Mouse (Mus musculus): ENCODE data around the gene Tsfm. TPM values are rescaled to one million over a fixed set of nuclear protein-coding genes. Genes with fewer than 3 reads are reported as not detected.

Tsfm gene
- polyA plus RNA-seq, 1 experiment from 2014 or later, result 79.9 TPM

DNA sequence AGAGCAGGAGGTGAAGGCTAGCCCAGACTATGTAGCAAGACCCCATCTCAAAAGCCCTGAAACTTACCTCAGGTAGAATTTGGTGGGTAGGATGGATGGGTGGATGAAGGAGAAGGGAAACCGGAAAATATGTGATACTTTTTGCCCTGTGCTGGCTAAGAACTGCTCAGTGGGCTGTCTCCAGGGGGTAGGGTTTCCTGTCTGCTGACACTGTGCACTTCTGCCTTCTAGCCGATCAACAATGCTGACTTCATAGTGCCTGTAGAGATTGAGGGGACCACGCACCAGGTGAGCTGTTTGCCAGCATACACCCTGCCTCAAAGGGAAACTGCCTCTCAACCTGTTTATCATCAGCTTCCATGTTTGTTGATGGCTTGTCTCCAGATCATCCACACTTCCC, 37.0 kb downstream of the Tsfm start:
- Histone ChIP-seq H3K9me3 (no peaks in the 10 kb centered on the region), H3K4me1 (peaks cover 25% of the 10 kb centered on the region), H3K27ac (no peak overlapping the region), H3K4me3 (replicated peaks) (no peak overlapping the region), H3K27me3 (replicated peaks) (no peaks in the 10 kb centered on the region), H3K4me2 (no peak overlapping the region), H3K9ac (no peak overlapping the region), H3K36me3 (peaks cover 65% of the 10 kb centered on the region)
- ATAC-seq (ENCODE audit: insufficient read depth, low FRiP score, low read depth), result no peak
- WGBS, result 86% methylated on average over 3 of the region's 3 CpGs

DNA sequence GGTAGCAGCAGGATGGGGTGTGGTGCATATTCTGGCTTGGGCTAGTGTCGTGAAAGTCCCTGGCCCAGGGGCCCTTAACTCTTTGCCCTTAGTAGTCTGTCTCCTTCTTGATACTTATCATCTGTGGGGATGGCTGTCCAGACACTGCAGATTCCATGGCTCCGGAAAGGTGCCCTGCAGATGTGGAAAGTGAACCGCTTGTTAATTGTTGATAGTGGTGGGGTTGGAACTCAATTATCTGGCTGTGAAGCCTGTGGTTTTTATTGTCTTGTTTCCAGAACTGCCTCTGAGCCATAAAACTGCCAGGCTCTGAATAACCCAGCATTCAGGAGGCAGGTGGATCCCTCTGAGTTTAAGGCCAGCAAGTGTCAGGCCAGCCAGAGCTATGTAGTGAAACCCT, 39.0 kb downstream of the Tsfm start:
- no peaks in the 10 kb centered on the region for H3K27me3 ChIP-seq (replicated peaks)
- H3K4me1 ChIP-seq, result peaks cover 43% of the 10 kb centered on the region
- H3K9ac ChIP-seq, result no peak overlapping the region
- no peak overlapping the region for H3K4me2 ChIP-seq
- H3K36me3 ChIP-seq, result peaks cover 49% of the 10 kb centered on the region
- 62% methylated on average over 3 of the region's 3 CpGs for WGBS
- ATAC-seq (ENCODE audit: insufficient read depth, low FRiP score, low read depth), result no peak
- H3K9me3 ChIP-seq, result no peaks in the 10 kb centered on the region
- no peak overlapping the region for H3K4me3 ChIP-seq (replicated peaks)
- H3K27ac ChIP-seq, result no peak overlapping the region

DNA sequence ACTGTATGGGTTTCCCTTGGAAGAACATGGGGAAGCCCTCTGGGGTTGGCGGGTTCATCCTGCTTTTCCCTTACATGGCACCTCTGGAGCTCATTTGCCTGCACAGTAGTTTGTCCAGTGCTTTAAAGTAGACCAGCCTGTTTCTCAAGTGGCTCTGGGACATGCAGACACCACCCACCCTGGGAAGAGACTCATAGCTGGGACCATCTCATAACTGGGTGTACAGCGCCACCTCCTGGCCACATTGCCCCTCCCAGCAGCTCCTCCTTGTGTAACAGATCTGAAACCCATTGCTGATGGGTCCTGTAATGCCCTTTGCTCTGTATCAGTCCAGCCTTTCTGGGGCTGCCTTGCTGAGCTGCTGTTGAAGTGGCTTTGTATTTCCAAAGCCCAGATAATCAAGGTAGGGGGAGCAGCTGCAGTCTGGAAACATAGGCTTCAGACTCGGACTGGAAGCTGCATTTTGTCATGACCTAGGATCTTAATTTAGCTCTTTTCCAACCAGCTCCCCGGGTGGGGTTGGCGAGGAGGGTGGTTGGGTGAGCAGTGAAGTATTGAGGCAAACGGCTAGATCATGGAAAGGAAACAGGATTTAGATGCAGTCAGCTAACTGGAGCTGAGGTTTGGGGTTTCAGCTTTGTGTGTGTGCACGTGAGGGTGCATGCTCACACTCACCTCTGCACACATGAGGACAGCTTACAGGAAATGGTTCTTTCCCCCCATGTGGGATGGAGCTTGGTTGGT, 40.2 kb downstream of the Tsfm start:
- WGBS, result 52% methylated on average over 7 of the region's 7 CpGs
- Histone ChIP-seq H3K27me3 (replicated peaks) (no peaks in the 10 kb centered on the region), H3K4me2 (no peak overlapping the region), H3K4me3 (replicated peaks) (no peak overlapping the region), H3K36me3 (peaks cover 45% of the 10 kb centered on the region), H3K9ac (no peak overlapping the region), H3K9me3 (no peaks in the 10 kb centered on the region), H3K27ac (peak overlapping the region; percentile 33; the same call in 1 of the 2 replicates), H3K4me1 (peaks cover 55% of the 10 kb centered on the region)
- ATAC-seq (ENCODE audit: insufficient read depth, low FRiP score, low read depth), result peak; percentile 64

DNA sequence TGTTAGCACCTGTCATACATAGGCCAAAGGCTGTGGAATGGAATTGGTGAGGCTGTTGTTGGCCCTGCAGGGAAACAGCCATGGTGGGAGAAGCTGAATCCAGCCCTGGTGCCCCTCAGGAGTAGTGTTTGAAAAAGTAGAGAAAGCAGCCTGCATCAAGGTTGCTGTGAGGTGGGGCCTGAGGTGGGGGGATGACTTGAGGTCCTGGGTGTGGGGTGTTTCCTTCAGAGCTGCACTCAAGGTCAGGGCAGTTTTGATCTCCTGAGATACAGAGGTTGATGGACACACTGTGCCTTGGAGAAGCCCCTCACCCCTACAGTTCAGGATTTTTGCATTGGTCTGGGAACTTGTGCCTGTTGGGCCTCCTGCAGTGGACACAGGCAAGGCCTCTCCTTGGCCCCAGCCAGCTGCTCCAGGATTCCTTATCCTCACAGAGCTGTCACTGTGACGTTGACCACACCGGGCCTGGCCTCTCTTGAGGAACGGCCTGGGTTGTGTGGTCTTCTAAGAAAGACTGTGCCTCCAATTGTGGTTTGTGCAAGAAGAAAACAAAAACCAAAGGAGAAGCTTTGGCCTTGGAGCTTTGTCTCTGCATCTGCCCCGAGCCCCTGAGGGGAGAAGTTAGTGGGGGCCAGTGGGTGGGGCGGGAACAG, 42.0 kb downstream of the Tsfm start:
- 38% methylated on average over 5 of the region's 5 CpGs for WGBS
- Histone ChIP-seq H3K9ac (no peak overlapping the region), H3K9me3 (no peaks in the 10 kb centered on the region), H3K4me2 (peak overlapping the region; percentile 4), H3K27ac (peak overlapping the region; percentile 8; the same call in 1 of the 2 replicates), H3K4me1 (peaks cover 72% of the 10 kb centered on the region), H3K36me3 (peaks cover 28% of the 10 kb centered on the region), H3K27me3 (replicated peaks) (no peaks in the 10 kb centered on the region), H3K4me3 (replicated peaks) (no peak overlapping the region)
- ATAC-seq (ENCODE audit: insufficient read depth, low FRiP score, low read depth), result no peak

DNA sequence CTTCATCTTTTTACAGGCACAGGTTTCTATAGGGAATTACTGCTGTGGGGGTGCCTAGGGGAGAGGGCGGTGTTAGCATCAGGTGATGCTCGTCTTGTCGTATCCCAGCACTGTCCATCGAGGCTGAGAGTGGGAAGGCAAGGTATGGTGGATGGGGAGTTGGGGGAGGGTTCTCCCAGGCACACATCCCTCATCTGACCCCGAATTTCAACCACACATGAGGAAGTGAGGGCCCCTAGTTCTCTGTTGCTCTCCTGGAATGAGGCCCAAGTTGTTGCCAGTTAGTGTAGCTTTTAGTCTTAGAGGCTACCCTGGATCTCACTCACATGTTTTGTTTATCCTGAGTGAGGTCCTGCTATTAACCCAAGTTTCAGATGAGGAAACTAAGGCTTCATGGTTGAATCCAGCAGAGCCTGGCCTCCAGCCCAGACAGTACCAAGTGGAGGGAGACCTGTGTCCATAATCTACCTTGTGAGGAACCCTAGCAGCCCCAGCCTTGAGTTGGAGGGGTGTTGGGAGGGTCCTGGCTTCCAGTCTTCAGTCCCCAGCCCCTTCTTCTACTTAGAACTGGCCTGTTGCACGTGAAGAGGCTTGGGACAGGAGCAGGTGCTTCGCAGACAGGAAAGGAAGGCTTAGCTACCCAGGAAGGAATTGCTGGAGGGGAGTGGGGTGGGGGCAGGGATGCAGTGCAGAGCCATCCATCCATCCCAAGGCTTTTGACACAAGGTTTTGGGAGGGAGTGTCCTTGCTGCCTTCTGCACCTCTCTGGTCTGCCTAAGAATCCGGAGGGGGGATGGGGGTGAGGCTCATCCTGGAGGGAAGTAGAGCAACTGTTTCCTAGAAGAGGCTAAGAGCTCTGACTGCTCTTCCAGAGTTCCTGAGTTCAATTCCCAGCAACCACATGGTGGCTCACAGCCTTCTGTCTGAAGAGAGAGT, 43.2 kb downstream of the Tsfm start:
- Histone ChIP-seq H3K27ac (peak overlapping the region; percentile 85), H3K9ac (no peak overlapping the region), H3K4me2 (peak overlapping the region; percentile 31), H3K4me3 (replicated peaks) (no peak overlapping the region), H3K9me3 (no peaks in the 10 kb centered on the region), H3K36me3 (peaks cover 16% of the 10 kb centered on the region), H3K4me1 (peaks cover 84% of the 10 kb centered on the region), H3K27me3 (replicated peaks) (no peaks in the 10 kb centered on the region)
- no peak for ATAC-seq (ENCODE audit: insufficient read depth, low FRiP score, low read depth)
- 50% methylated on average over 8 of the region's 8 CpGs for WGBS

DNA sequence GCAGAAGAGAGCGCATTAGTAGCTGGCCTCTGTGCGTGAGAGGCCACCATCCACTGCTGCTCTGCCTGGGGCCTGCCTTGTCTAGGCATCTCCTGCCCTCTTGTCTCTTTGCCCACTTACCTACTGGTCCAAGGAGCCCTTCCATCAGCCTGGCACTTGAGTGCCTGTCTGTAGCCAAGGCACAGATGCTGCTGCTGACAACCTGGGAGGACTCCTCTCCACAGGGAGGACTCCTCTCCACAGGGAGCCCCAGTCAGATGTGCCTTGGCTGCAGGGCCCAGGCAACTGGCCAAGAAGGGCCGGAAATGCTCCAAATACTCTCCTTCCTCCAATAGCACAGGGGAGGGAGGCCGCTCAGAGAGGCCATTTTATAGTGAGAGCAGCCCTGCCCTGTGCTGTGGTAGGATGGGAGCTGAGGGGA, 44.1 kb downstream of the Tsfm start:
- H3K27me3 ChIP-seq (replicated peaks), result no peaks in the 10 kb centered on the region
- no peak overlapping the region for H3K4me3 ChIP-seq (replicated peaks)
- peak; percentile 63 for ATAC-seq (ENCODE audit: insufficient read depth, low FRiP score, low read depth)
- peak overlapping the region; percentile 35 for H3K4me2 ChIP-seq
- WGBS, result 44% methylated on average over 4 of the region's 4 CpGs
- no peak overlapping the region for H3K9ac ChIP-seq
- H3K36me3 ChIP-seq, result peaks cover 7% of the 10 kb centered on the region
- H3K4me1 ChIP-seq, result peaks cover 93% of the 10 kb centered on the region
- peak overlapping the region; percentile 85 for H3K27ac ChIP-seq
- H3K9me3 ChIP-seq, result no peaks in the 10 kb centered on the region

DNA sequence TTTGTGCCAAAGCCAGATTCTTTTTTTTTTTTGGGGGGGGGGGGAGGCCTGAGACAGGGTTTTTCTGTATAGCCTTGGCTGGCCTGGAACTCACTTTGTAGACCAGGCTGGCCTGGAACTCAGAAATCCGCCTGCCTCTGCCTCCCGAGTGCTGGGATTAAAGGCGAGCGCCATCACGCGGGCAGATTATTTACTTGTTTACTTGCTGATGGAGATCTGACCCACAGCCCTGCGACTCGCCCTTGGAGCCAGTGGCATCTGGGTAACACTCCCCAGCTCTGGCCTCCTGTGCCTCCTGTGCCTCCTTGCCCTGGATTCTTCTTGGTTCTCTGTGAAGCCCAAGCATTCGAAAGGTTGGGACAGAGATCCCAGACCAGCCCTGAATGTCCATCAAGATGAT, 45.1 kb downstream of the Tsfm start:
- Histone ChIP-seq H3K36me3 (no peaks in the 10 kb centered on the region), H3K9ac (no peak overlapping the region), H3K9me3 (no peaks in the 10 kb centered on the region), H3K4me2 (no peak overlapping the region), H3K27me3 (replicated peaks) (no peaks in the 10 kb centered on the region), H3K27ac (peak overlapping the region; percentile 85), H3K4me3 (replicated peaks) (no peak overlapping the region), H3K4me1 (peaks cover 96% of the 10 kb centered on the region)
- 87% methylated on average over 9 of the region's 9 CpGs for WGBS
- ATAC-seq (ENCODE audit: insufficient read depth, low FRiP score, low read depth), result no peak

DNA sequence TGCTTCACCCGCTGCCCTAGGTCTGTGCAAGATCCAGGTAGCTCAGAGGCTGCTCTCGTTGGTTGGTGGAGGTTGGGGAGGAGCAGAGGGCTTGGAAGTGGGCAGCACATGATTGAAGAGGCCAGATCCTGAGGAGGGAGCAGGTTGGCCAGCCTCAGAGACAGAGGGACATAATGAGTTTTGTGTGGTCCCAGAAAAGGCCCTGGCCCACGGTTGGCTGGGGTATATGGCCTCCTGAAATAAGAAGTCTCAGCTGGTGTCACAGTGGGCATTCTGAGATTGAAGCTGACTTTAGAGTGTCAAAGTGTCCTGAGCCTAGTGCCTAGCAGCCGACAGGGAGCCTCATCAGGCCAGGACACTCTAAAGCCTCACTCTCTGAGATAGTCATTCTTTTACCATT, 45.5 kb downstream of the Tsfm start:
- no peak overlapping the region for H3K9ac ChIP-seq
- 76% methylated on average over 4 of the region's 4 CpGs for WGBS
- H3K9me3 ChIP-seq, result no peaks in the 10 kb centered on the region
- H3K4me3 ChIP-seq (replicated peaks), result no peak overlapping the region
- H3K27me3 ChIP-seq (replicated peaks), result no peaks in the 10 kb centered on the region
- no peaks in the 10 kb centered on the region for H3K36me3 ChIP-seq
- H3K4me2 ChIP-seq, result peak overlapping the region; percentile 77; the same call in 1 of the 2 replicates
- H3K27ac ChIP-seq, result peak overlapping the region; percentile 85
- no peak for ATAC-seq (ENCODE audit: insufficient read depth, low FRiP score, low read depth)
- peaks cover 95% of the 10 kb centered on the region for H3K4me1 ChIP-seq

DNA sequence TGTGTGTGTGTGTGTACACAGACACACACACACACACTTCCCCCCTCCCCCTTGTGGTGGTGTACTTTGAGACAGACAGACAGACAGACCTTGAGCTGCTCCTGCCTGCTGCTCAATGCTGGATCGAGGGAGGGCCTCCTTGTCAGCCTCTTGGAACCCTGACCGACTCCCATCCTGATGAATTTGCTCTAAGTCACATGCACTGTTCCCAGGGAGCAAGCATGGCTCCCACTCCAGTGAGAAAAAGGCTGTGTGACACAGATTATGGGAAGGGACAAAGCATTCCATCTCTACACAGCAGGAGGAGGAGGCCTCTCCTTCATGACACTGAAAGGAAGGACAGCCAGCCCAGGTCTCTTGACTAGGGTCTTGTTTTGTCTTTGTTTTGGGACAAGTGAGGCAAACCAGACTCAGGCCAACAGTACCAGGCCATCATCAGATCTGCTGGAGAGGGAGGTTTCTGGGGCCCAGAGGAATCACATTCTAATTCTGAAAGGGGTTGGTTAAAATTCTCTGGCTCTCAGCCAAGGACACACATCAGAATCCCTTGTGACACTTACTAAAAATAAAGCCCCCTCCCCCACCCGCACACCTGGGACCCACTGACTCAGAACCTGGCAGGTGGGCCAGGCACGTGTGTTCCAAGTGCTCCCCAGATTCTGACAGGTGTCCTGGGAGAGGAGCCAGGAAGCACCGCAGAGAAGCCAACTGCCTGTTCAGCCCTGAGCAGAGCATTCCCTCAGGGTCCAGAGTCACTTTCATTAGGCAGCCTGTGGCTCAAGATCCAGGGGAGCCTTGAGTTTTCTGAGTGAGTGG, 46.2 kb downstream of the Tsfm start:
- H3K4me3 ChIP-seq (replicated peaks), result no peak overlapping the region; the same call in 1 of the 2 replicates
- H3K9ac ChIP-seq, result no peak overlapping the region
- no peaks in the 10 kb centered on the region for H3K36me3 ChIP-seq
- peaks cover 87% of the 10 kb centered on the region for H3K4me1 ChIP-seq
- no peaks in the 10 kb centered on the region for H3K9me3 ChIP-seq
- peak overlapping the region; percentile 85 for H3K27ac ChIP-seq
- no peaks in the 10 kb centered on the region for H3K27me3 ChIP-seq (replicated peaks)
- H3K4me2 ChIP-seq, result peak overlapping the region; percentile 77
- 11% methylated on average over 5 of the region's 5 CpGs for WGBS
- ATAC-seq (ENCODE audit: insufficient read depth, low FRiP score, low read depth), result no peak

DNA sequence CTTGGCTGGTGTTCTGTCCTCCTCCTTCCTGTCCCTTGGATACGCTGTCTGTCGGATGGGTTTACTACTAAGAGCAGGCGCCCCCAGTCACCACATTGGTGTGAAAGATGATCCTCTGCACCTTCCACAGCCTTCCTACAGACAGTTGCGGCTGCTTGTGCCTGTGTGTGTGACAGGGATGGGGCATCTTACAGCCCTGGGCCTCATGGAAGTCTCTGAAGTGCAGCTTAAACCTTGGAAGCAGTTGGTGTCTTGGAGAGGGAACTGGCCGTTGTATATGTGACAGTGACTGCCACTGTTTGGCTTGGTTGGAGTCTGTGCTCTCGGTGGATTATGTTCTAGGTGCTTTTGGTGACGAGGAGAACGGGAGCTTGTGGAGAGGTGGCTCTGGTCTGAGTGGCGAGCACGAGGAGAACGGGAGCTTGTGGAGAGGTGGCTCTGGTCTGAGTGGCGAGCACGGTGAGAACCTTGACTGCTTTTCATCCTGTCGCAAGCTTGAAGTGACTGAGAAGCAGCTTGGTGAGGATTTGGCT, 47.4 kb downstream of the Tsfm start:
- Histone ChIP-seq H3K9me3 (no peaks in the 10 kb centered on the region), H3K9ac (0 out of 2 replicates have a peak overlapping the region, but pooled peaks have one; percentile 34), H3K27me3 (replicated peaks) (no peaks in the 10 kb centered on the region), H3K4me2 (peak overlapping the region; percentile 77), H3K4me3 (replicated peaks) (peak overlapping the region; percentile 90; the same call in 1 of the 2 replicates), H3K27ac (peak overlapping the region; percentile 85), H3K36me3 (no peaks in the 10 kb centered on the region), H3K4me1 (peaks cover 78% of the 10 kb centered on the region)
- 34% methylated on average over 14 of the region's 14 CpGs for WGBS
- no peak for ATAC-seq (ENCODE audit: insufficient read depth, low FRiP score, low read depth)

DNA sequence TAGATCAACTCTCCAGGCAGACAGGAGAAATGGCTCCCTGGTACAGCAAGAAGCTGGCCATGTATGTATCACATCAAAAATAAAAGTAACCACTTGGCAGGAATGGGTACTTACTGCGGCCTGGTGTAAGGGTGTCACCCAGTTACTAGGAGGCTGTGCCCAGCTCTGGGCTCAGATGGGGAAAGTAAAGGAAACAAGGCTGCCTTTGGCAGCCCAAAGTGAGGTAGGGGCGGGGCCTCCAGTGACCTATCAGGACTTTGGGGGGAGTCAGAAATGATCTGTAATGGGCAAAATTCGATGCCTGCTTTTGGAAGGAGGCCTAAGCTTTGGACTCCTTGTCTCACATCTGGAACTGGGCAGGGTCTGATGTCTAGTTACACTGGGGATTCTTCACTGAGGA, 48.9 kb downstream of the Tsfm start:
- WGBS, result 42% methylated on average over 3 of the region's 3 CpGs

More for the DNA sequence above, 48.9 kb downstream of the Tsfm start:
- Histone ChIP-seq H3K4me3 (replicated peaks) (peak overlapping the region; percentile 90), H3K36me3 (no peaks in the 10 kb centered on the region), H3K27me3 (replicated peaks) (no peaks in the 10 kb centered on the region), H3K9me3 (no peaks in the 10 kb centered on the region), H3K27ac (peak overlapping the region; percentile 85; the same call in 1 of the 2 replicates), H3K9ac (no peak overlapping the region), H3K4me1 (peaks cover 72% of the 10 kb centered on the region), H3K4me2 (peak overlapping the region; percentile 77)
- no peak for ATAC-seq (ENCODE audit: insufficient read depth, low FRiP score, low read depth)
